Mouse (Mus musculus) urinary bladder, postnatal 14 days (tissue): ENCODE data around the gene Timm44.

ENCODE experiments used
- DNase-seq: peaks from one replicate; pipeline ENCODE4 v3.0.0; 2021; ENCODE audit warnings: low spot score

Timm44 gene

GRCm38 (mm10) chr8:4275275-4276110, at the start of gene Timm44:
Gene Timm44 (minus strand): TSS chr8:4275913.
- peak; percentile 96 for DNase-seq

- peak; percentile 97 for DNase-seq
Observed at GRCm38 (mm10) chr8:4324983-4325750, 49.5 kb upstream of the Timm44 start, which contains the start of the genes Ccl25 and Elavl1. Gene Ccl25 (plus strand): TSS chr8:4325210. Gene Elavl1 (minus strand): TSS chr8:4325413.

GRCm38 (mm10) chr8:4324525-4324924, 48.8 kb upstream of the Timm44 start:
- peak; percentile 47 for DNase-seq

- DNase-seq: no peak
Observed at GRCm38 (mm10) chr8:4323917-4324316, 48.2 kb upstream of the Timm44 start.

GRCm38 (mm10) chr8:4322470-4322869, 46.8 kb upstream of the Timm44 start:
- peak; percentile 83 for DNase-seq

- no peak for DNase-seq
Observed at GRCm38 (mm10) chr8:4321031-4321430, 45.3 kb upstream of the Timm44 start.

GRCm38 (mm10) chr8:4320404-4320803, 44.7 kb upstream of the Timm44 start:
- DNase-seq: no peak

- no peak for DNase-seq
Observed at GRCm38 (mm10) chr8:4319573-4319872, 43.8 kb upstream of the Timm44 start.

GRCm38 (mm10) chr8:4318796-4319572, 43.3 kb upstream of the Timm44 start:
- DNase-seq: no peak

- no peak for DNase-seq
Observed at GRCm38 (mm10) chr8:4318124-4318523, 42.4 kb upstream of the Timm44 start.

GRCm38 (mm10) chr8:4314852-4315251, 39.1 kb upstream of the Timm44 start:
- DNase-seq: no peak

GRCm38 (mm10) chr8:4313254-4314124, 37.8 kb upstream of the Timm44 start:
- DNase-seq: no peak

- DNase-seq: no peak
Observed at GRCm38 (mm10) chr8:4312104-4312503, 36.4 kb upstream of the Timm44 start.

- no peak for DNase-seq
Observed at GRCm38 (mm10) chr8:4305838-4306237, 30.1 kb upstream of the Timm44 start.

GRCm38 (mm10) chr8:4304124-4304547, 28.4 kb upstream of the Timm44 start:
- no peak for DNase-seq

- no peak for DNase-seq
Observed at GRCm38 (mm10) chr8:4297822-4298221, 22.1 kb upstream of the Timm44 start.

- no peak for DNase-seq
Observed at GRCm38 (mm10) chr8:4292738-4293137, 17.0 kb upstream of the Timm44 start.

GRCm38 (mm10) chr8:4276111-4276465, 375 bp upstream of the Timm44 start:
- DNase-seq: no peak

- DNase-seq: no peak
Observed at GRCm38 (mm10) chr8:4269609-4270008, 6.1 kb downstream of the Timm44 start.

- no peak for DNase-seq
Observed at GRCm38 (mm10) chr8:4267627-4268026, 8.1 kb downstream of the Timm44 start.

- no peak for DNase-seq
Observed at GRCm38 (mm10) chr8:4265160-4265914, 10.4 kb downstream of the Timm44 start.
